Mouse (Mus musculus) embryonic facial prominence, embryonic 12.5 days (tissue): ENCODE data around the gene Prrt1. TPM values are rescaled to one million over a fixed set of nuclear protein-coding genes. Genes with fewer than 3 reads are reported as not detected.

Experiments used
- ATAC-seq: fragments of 200-750 bp; cut with Nextera tagmentation; 2 replicates; pipeline ENCODE4 v1.8.0; 2017; ENCODE audit not compliant: insufficient number of reproducible peaks, insufficient read depth, low FRiP score, low TSS enrichment
- H3K27ac ChIP-seq: fragments of 300-500 bp; sonication (generic); 2 replicates; pipeline ENCODE4 v1.5.1; 2016; ENCODE audit warnings: mild to moderate bottlenecking
- H3K27me3 ChIP-seq: fragments of 300-500 bp; sonication (generic); 2 replicates; pipeline ENCODE4 v1.6.1; 2016; ENCODE audit warnings: mild to moderate bottlenecking, moderate library complexity
- H3K36me3 ChIP-seq: fragments of 300-500 bp; sonication (generic); 2 replicates; pipeline ENCODE4 v1.6.1; 2016; ENCODE audit warnings: mild to moderate bottlenecking
- H3K4me1 ChIP-seq: fragments of 300-500 bp; sonication (generic); 2 replicates; pipeline ENCODE4 v1.6.1; 2016
- H3K4me2 ChIP-seq: fragments of 300-500 bp; sonication (generic); replicated peaks from 2 replicates; pipeline ENCODE4 v1.6.1; 2016; ENCODE audit warnings: mild to moderate bottlenecking, moderate library complexity
- H3K4me3 ChIP-seq: fragments of 300-500 bp; sonication (generic); 2 replicates; pipeline ENCODE4 v1.5.1; 2016; ENCODE audit warnings: mild to moderate bottlenecking
- H3K9ac ChIP-seq: fragments of 300-500 bp; sonication (generic); 2 replicates; pipeline ENCODE4 v1.6.1; 2016; ENCODE audit warnings: mild to moderate bottlenecking, moderate library complexity
- H3K9me3 ChIP-seq: fragments of 300-500 bp; sonication (generic); 2 replicates; pipeline ENCODE4 v1.6.1; 2016; ENCODE audit warnings: mild to moderate bottlenecking, moderate library complexity
- WGBS: fragments of 180-500 bp; shearing (Covaris S2); methylation state at CpG from one replicate; pipeline ENCODE4 v1.1.7; 2016; 5-methylcytosine and 5-hydroxymethylcytosine counted together
- polyA plus RNA-seq: library from polyadenylated mRNA; unstranded; fragments of >200 nt; fragmentation: Nextera tagmentation; extraction: Ambion mirVana; gene quantifications from 2 replicates; pipeline ENCODE4 v1.2.1, GENCODE M21; 2016

Prrt1 gene
- polyA plus RNA-seq: 0.52 and 0.56 TPM in 2 replicates

GRCm38 (mm10) chr17:34629221-34629751 lies at the start of gene Prrt1:
TSS of gene Prrt1 (plus strand) at chr17:34629533.
- Histone ChIP-seq H3K9ac (peak within 1 kb of the TSS; percentile 60), H3K36me3 (no peaks in the 10 kb centered on the region), H3K9me3 (no peaks in the 10 kb centered on the region), H3K27me3 (peaks cover 44% of the 10 kb centered on the region), H3K4me2 (peak within 1 kb of the TSS; percentile 78), H3K4me3 (peak within 1 kb of the TSS; percentile 68), H3K27ac (peak within 1 kb of the TSS; percentile 89), H3K4me1 (peaks cover 46% of the 10 kb centered on the region)
- 2% methylated on average over 16 of the region's 16 CpGs for WGBS
- ATAC-seq: no peak

DNA sequence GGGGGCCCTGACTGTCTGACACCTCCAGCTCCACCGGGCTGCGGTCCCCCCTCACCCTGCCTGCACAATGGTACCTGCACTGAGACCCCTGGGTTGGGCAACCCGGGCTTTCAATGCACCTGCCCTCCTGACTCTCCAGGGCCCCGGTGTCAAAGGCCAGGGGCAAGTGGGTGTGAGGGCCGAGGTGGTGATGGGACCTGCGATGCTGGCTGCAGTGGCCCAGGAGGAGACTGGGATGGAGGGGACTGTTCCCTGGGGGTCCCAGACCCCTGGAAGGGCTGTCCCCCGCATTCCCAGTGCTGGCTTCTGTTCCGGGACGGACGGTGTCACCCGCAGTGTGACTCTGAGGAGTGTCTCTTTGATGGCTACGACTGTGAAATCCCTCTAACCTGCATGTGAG lies 46.8 kb upstream of the Prrt1 start:
- Histone ChIP-seq H3K9me3 (no peaks in the 10 kb centered on the region), H3K36me3 (no peaks in the 10 kb centered on the region), H3K27me3 (no peaks in the 10 kb centered on the region), H3K4me2 (no peak overlapping the region), H3K4me1 (peaks cover 9% of the 10 kb centered on the region), H3K9ac (no peak overlapping the region), H3K27ac (no peak overlapping the region), H3K4me3 (no peak overlapping the region)
- no peak for ATAC-seq
- WGBS: 84% methylated on average over 12 of the region's 12 CpGs

DNA sequence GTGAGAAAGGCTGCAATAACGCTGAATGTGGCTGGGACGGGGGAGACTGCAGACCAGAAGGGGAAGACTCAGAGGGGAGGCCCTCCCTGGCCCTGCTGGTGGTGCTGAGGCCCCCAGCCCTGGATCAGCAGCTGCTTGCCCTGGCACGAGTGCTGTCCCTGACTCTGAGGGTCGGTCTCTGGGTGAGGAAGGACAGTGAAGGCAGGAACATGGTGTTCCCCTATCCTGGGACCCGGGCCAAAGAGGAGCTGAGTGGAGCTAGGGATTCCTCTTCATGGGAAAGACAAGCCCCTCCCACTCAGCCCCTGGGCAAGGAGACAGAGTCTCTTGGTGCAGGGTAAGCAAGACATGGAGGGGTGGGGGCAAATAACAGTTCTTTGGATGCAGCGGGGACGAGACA lies 45.9 kb upstream of the Prrt1 start:
- no peaks in the 10 kb centered on the region for H3K27me3 ChIP-seq
- no peak overlapping the region for H3K4me3 ChIP-seq
- H3K27ac ChIP-seq: no peak overlapping the region
- no peaks in the 10 kb centered on the region for H3K9me3 ChIP-seq
- WGBS: 64% methylated on average over 7 of the region's 7 CpGs
- H3K4me2 ChIP-seq: no peak overlapping the region
- ATAC-seq: no peak
- H3K4me1 ChIP-seq: peaks cover 15% of the 10 kb centered on the region
- H3K36me3 ChIP-seq: no peaks in the 10 kb centered on the region
- no peak overlapping the region for H3K9ac ChIP-seq

GRCm38 (mm10) chr17:34583819-34584218 lies 45.5 kb upstream of the Prrt1 start:
- H3K27ac ChIP-seq: no peak overlapping the region
- H3K4me3 ChIP-seq: no peak overlapping the region
- no peak overlapping the region for H3K4me2 ChIP-seq
- WGBS: 75% methylated on average over 8 of the region's 8 CpGs
- H3K9me3 ChIP-seq: no peaks in the 10 kb centered on the region
- no peaks in the 10 kb centered on the region for H3K27me3 ChIP-seq
- no peaks in the 10 kb centered on the region for H3K36me3 ChIP-seq
- peaks cover 17% of the 10 kb centered on the region for H3K4me1 ChIP-seq
- no peak overlapping the region for H3K9ac ChIP-seq
- ATAC-seq: no peak

- H3K9me3 ChIP-seq: no peaks in the 10 kb centered on the region
- no peak overlapping the region for H3K4me2 ChIP-seq
- no peak overlapping the region for H3K27ac ChIP-seq
- no peaks in the 10 kb centered on the region for H3K27me3 ChIP-seq
- ATAC-seq: no peak
- H3K36me3 ChIP-seq: no peaks in the 10 kb centered on the region
- H3K4me3 ChIP-seq: no peak overlapping the region
- H3K9ac ChIP-seq: no peak overlapping the region
- H3K4me1 ChIP-seq: peaks cover 30% of the 10 kb centered on the region
- 87% methylated on average over 8 of the region's 8 CpGs for WGBS
Observed at GRCm38 (mm10) chr17:34585121-34585520, 44.2 kb upstream of the Prrt1 start.

DNA sequence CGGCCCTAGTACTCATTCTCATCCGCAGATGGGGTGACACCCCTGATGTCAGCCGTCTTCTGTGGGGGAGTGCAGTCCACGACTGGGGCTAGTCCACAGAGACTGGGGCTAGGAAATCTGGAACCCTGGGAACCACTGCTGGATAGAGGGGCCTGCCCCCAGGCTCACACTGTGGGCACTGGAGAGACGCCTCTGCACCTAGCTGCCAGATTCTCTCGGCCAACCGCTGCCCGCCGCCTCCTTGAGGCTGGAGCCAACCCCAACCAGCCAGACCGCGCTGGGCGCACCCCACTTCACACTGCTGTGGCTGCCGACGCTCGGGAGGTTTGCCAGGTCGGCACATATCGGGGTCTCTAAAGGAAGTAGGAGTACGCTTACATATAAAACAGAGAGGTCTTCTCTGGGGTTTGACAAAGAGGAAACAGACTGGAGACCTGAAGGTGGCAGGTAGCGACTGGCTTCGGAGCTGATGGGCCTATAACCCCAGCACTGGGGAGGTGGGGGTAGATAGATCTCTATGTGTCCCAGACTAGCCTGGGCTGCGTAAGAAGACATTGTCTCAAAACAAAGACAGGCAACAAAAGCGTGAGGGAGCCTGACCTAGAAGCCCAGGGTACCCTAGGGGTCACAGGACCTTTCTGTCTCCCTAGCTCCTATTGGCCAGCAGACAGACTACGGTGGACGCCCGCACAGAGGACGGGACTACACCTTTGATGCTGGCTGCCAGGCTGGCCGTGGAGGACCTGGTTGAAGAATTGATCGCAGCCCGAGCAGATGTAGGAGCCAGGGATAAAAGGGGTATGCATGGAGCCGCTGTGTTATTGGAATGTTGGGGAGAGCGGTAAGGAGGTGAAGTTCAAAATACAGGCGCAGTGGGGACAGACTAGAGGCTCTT lies 43.2 kb upstream of the Prrt1 start:
- H3K27me3 ChIP-seq: no peaks in the 10 kb centered on the region
- H3K27ac ChIP-seq: peak overlapping the region; percentile 97
- peak overlapping the region; percentile 94 for H3K9ac ChIP-seq
- H3K9me3 ChIP-seq: no peaks in the 10 kb centered on the region
- peaks cover 40% of the 10 kb centered on the region for H3K4me1 ChIP-seq
- WGBS: 22% methylated on average over 32 of the region's 32 CpGs
- H3K4me3 ChIP-seq: peak overlapping the region; percentile 72
- ATAC-seq: peak; percentile 3; the same call in 1 of the 2 replicates
- H3K4me2 ChIP-seq: peak overlapping the region; percentile 82
- no peaks in the 10 kb centered on the region for H3K36me3 ChIP-seq

GRCm38 (mm10) chr17:34586796-34587422 lies 42.4 kb upstream of the Prrt1 start:
- H3K4me3 ChIP-seq: peak overlapping the region; percentile 72
- H3K9ac ChIP-seq: peak overlapping the region; percentile 94
- peak; percentile 42 for ATAC-seq
- H3K36me3 ChIP-seq: no peaks in the 10 kb centered on the region
- WGBS: under 1% methylated on average over 38 of the region's 38 CpGs
- no peaks in the 10 kb centered on the region for H3K9me3 ChIP-seq
- peak overlapping the region; percentile 97 for H3K27ac ChIP-seq
- H3K27me3 ChIP-seq: no peaks in the 10 kb centered on the region
- peaks cover 46% of the 10 kb centered on the region for H3K4me1 ChIP-seq
- H3K4me2 ChIP-seq: peak overlapping the region; percentile 82

DNA sequence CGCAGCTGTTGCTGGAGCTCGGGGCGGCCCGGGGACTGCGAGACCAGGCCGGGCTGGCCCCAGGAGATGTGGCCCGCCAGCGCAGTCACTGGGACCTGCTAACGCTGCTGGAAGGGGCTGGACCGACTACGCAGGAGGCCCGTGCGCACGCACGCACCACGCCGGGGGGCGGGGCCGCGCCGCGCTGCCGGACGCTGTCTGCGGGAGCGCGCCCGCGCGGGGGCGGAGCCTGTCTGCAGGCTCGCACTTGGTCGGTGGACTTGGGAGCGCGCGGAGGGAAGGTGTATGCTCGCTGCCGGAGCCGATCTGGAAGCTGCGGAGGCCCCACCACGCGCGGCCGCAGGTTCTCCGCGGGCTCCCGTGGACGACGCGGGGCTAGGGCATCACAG lies 41.9 kb upstream of the Prrt1 start:
- WGBS: under 1% methylated on average over 50 of the region's 50 CpGs
- Histone ChIP-seq H3K4me1 (peaks cover 46% of the 10 kb centered on the region), H3K27ac (peak overlapping the region; percentile 97)

GRCm38 (mm10) chr17:34587814-34588213 lies 41.5 kb upstream of the Prrt1 start:
- WGBS: 4% methylated on average over 19 of the region's 19 CpGs
- Histone ChIP-seq H3K27ac (peak overlapping the region; percentile 97), H3K36me3 (no peaks in the 10 kb centered on the region), H3K4me3 (peak overlapping the region; percentile 72), H3K27me3 (no peaks in the 10 kb centered on the region), H3K4me2 (peak overlapping the region; percentile 82), H3K9ac (peak overlapping the region; percentile 94), H3K4me1 (peaks cover 46% of the 10 kb centered on the region), H3K9me3 (no peaks in the 10 kb centered on the region)
- no peak for ATAC-seq

More for the DNA sequence above, 41.9 kb upstream of the Prrt1 start:
- peak overlapping the region; percentile 72 for H3K4me3 ChIP-seq
- no peaks in the 10 kb centered on the region for H3K27me3 ChIP-seq
- ATAC-seq: peak; percentile 82
- no peaks in the 10 kb centered on the region for H3K9me3 ChIP-seq
- peak overlapping the region; percentile 94 for H3K9ac ChIP-seq
- peak overlapping the region; percentile 82 for H3K4me2 ChIP-seq
- H3K36me3 ChIP-seq: no peaks in the 10 kb centered on the region

- WGBS: 50% methylated on average over 3 of the region's 3 CpGs
- H3K4me2 ChIP-seq: no peak overlapping the region
- H3K9ac ChIP-seq: no peak overlapping the region
- H3K36me3 ChIP-seq: no peaks in the 10 kb centered on the region
- no peak overlapping the region for H3K27ac ChIP-seq
- H3K9me3 ChIP-seq: no peaks in the 10 kb centered on the region
- no peak overlapping the region for H3K4me3 ChIP-seq
- H3K4me1 ChIP-seq: peaks cover 51% of the 10 kb centered on the region
- no peaks in the 10 kb centered on the region for H3K27me3 ChIP-seq
- no peak for ATAC-seq
Observed at GRCm38 (mm10) chr17:34588767-34589166, 40.6 kb upstream of the Prrt1 start.

DNA sequence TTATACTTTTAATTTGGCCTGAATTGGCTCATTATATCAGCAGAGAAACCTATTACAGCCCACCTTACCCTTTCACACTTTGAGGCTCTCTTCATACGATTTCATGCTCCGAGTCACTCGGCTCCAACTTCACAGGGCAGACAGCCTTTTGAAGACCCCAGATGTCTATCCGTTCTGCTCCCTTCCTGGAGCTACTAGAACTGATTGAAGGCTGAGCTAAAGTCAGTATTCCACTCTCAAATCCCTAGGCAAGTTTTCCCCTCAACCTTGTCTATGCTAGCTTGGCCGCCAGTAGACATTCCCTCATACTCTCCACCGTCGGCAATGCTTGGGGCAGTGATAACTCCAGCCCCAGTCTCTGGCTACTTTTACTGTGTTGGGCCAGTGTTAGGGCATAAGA lies 40.1 kb upstream of the Prrt1 start:
- Histone ChIP-seq H3K27ac (peak overlapping the region; percentile 52), H3K9ac (no peak overlapping the region), H3K4me2 (0 out of 2 replicates have a peak overlapping the region, but pooled peaks have one; percentile 20), H3K4me3 (no peak overlapping the region), H3K36me3 (peaks cover 3% of the 10 kb centered on the region), H3K9me3 (no peaks in the 10 kb centered on the region), H3K4me1 (peaks cover 56% of the 10 kb centered on the region), H3K27me3 (no peaks in the 10 kb centered on the region)
- 34% methylated on average over 7 of the region's 7 CpGs for WGBS
- ATAC-seq: no peak
